Mouse (Mus musculus): Measurements from ENCODE around the gene Faah.
A peak's percentile ranks its signal among the peaks of the same experiment; 100 is the strongest.

The Faah gene

DNA sequence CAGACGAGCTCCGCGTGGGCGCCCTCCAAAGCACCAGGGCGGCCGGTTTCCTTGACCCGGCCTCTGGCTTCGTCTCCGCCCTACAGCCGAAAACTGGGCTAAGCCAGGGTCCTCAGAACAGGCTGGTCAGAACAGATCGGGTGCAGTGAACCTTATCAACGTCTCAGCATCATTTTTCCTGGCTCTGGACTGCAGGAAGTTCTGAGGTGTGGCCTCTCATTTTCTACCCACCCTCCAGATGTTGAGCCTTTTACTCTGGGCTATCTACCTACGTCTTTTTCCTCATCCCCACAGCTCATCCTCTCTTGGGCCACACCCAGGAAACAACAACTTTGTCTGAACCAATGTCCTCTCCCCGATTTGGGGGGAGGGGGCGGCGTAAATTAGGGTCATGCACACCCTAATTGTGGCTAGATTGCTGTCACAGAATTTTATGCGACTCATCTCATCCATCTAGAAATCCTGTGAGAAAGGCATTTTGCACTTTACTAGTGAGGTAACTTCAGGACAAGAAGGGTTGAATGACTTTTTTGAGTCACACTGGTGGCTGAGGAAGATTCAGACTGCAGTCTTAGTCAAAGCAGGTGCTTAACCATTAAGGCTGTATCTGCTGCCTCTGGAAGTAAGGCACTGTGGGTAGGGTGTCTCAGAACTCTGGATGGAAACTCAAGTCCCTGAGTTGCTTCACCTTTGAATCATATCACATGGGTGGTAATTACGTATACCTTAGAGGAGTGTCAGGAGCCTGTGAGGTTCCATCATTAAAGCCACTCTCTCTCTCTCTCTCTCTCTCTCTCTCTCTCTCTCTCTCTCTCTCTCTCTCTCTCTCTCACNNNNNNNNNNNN, at the start of gene Faah:
Gene Faah, minus strand, starts transcription at position 25 of the 845 bp plus-strand sequence.
- no peak for DNase-seq

DNA sequence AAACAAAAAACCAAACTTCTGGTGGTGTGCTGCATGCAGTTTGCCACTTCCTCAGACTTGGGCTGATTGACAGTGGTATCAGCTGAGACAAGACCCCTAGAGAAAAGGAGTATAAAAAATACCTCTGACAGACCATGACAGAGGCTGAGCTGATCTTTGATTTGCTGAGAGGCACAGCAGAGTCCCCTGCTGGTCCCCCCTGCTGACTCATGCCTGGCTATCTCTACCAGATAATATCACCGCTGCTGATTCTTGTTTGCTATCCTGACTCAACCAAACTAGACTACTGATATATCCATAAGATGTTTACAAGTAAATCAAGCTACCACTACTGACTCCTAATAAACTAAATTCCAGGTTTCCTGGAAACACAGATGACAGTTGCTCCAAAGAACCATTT, 46.1 kb upstream of the Faah start:
- no peak for DNase-seq

DNA sequence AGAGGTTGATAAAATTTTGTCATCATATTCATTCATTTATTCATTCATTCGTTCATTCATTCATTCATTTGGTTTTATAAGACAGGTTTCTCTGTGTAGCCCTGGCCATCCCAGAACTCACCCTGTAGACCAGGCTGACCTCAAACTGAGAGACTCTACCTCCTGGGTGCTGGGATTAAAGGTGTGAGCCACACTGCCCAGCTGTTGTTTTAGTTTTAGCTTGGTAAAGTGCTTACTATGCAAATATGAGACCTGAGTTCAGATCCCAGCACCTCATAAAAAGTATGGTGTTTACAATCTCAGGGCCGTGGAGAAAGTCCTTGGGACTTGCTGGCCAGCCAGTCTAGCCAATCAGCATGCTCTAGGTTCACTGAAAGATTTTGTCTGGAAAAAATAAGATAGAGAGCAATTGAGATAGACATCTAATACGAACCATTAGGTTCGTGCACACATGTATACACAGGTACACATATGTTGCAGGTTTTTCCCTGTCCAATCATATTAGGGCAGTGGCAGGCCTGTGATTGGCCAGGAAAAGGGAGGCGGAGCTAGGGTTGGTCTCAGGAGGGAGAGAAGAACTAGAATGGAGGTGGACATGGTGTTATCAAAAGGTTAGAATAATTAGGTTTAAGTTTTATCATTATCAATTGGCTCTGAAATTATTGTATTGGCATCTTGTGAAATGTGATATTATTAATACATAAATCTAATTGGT, 41.4 kb upstream of the Faah start:
- no peak for DNase-seq

- no peak for DNase-seq
Measured at GRCm38 (mm10) chr4:116057559-116057958, 39.8 kb upstream of the Faah start.

GRCm38 (mm10) chr4:116053399-116053961, 35.8 kb upstream of the Faah start, which contains the start of gene Nsun4:
Gene Nsun4, minus strand, starts transcription at chr4:116053876.
- DNase-seq: peak; percentile 81

DNA sequence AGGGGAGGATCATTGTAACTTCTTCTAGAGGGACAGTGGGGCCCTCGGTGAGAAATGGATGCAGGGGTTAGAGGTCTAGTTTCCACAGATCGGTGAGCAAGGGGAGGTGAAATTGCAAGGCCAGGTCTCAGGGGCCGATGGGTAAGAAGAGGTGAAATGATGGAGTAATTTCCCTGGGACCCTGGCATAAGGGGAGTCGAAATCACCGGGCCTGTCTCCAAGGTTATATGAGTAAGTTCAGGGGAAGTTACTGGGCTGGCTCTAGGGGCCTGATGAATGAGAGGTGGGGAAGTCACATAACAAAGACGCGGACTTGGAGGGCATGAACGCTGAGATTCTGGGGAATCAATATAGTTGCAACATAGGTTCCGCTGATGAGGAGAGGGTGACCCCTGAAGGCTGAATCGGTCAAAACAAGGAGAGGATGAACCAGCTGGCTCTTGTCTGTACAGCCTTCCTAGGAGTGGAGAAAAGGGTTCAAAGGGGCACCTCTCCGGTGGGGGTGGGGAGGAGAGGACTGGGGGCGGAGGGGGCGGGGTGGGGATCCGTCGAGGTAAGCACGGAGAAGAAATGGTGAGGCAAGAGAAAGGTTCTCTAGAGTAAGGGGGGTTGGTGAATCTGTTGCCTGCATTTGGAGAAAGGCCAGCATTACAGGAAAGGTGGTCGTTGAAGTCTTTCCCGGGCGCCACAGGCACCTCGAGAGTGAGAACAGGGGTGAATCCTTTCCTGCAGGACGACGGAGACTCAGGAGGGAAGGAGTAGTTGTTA, 35.0 kb upstream of the Faah start:
- peak; percentile 11 for DNase-seq

DNA sequence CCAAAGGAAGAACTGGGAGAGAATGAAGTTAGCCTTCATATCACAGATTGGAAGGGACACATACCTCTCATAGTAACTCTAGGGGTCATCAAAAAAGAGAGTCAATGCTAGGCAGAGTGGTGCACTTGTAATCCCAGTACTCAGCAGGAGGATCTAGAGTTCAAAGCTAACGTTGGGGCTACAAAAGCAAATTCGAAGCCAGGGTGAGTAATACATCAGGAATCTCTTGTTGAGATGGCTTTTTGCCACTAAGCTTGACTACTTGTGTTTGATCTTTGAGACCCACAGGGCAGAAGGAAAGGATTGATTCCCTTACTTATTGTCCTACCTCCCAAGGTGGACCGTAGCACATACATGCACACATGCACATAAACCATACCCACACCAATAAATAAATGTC, 31.5 kb upstream of the Faah start:
- no peak for DNase-seq

- no peak for DNase-seq
Measured at GRCm38 (mm10) chr4:116048130-116048920, 30.6 kb upstream of the Faah start.

DNA sequence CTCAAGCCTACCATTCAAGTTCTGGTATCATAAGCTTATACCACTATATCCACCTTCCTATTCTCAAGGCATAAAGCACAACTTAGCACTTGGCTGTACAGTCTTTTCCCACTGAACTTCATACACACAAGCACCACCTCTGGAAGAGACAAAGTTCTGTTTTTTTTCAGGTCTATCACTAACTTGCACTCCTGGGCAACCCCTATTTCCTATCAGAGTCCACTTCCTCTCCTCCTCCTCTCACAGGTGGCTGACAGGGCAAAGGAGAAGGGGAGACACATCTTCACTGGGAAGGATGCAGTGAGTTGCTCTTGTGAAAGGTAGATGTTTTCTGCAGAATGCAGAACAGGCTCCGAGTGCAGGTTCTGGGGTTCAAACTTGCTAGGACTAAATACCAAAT, 30.0 kb upstream of the Faah start:
- DNase-seq: no peak

GRCm38 (mm10) chr4:116046604-116047003, 28.9 kb upstream of the Faah start:
- no peak for DNase-seq

- DNase-seq: no peak
Measured at GRCm38 (mm10) chr4:116042186-116042585, 24.5 kb upstream of the Faah start.

DNA sequence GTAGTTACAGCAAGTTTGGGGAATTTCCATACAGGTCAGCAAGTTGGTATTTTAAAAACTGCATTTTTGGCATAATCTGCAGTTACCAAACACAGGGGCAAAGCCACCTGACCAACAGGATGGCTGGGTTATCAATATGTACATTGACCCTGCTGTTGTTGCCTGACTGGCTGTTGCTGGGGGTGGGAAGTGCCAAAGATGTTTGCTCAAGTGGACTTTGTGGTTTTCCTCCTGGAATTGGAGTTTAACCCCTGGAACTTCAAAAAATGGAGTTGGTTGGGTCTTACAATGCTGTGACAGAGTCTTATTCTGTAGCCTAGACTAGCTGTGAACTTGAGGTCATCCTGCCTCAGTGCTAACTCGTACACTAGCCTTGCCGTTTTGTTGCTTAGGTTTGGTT, 22.7 kb upstream of the Faah start:
- DNase-seq: no peak

DNA sequence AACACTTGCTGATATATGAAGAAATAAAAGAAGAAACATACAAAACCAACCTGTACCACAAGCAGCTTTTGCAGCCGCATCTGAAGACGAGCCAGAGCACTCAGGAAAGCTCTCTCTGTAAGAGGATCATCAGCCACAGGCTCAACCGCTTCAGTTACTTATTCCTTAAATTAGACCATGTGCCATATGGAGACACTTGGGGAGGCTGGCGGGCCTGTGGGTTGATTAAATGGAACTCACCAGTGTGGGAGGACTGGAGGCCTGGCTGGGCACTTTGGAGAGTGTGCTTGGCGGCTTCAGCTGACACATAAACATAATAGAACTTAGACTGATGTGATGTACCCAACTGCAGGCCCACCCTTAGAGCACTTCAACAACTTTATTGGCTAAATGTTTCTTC, 15.6 kb upstream of the Faah start:
- no peak for DNase-seq

DNA sequence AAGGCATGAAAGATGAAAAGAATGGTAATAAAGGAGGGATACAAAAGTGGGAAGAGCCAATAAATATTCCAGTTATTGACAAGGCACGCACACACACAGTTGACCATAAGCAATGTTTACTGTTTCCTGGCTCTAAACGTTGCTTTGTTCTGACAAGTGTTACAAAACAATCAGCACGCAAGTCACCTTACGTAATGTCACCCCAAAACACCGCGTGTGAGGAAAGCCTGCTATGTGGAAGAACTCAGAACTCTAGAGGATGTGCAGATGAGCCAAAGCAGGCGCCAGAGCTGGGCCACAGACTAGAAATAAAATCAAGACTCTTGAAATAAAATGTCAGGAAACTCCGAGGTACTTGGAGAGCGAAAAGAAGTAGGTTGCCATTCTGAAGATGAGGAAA, 15.2 kb upstream of the Faah start:
- DNase-seq: no peak

GRCm38 (mm10) chr4:116017300-116017901, 325 bp downstream of the Faah start:
- peak; percentile 78 for DNase-seq

GRCm38 (mm10) chr4:116016862-116017299, 845 bp downstream of the Faah start:
- DNase-seq: no peak

DNA sequence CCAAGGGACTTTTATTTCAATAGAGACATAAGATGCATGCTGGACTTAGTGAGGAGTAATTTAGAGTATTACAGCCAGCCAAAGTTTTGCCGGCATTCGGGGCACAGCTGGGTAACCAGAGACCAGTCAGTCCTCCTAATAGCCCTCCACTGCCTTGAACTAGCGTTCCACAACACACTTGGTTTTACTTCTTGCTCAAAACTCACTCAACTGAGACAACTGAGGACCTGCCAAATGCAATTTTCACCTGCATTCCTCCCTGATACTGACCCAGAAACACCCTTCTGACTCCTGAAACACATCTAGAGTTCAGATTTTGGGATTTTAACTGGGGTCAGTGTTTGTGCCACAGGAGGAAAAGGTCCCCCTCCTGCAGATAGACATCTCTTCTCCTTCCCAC, 1.3 kb downstream of the Faah start:
- no peak for DNase-seq

DNA sequence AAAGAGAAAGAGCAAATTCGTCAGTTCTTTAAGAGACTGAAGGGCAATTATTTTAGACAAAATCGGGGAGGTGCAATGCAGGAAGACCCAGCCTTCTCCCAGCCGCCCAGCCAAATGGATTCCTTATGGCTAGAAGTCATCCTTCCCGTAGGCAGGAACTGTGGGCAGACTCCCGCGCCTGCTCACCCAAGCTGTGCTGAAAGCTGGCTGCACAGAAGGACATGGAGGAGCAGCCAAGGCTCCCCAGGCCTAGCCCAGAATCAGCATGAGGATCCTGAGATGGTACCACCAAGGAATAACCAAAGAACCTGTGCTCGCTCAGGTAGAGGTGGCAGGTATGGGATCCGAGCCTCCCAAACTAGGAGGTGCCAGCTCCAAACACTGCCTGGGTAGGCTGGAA, 1.7 kb downstream of the Faah start:
- peak; percentile 38 for DNase-seq

DNA sequence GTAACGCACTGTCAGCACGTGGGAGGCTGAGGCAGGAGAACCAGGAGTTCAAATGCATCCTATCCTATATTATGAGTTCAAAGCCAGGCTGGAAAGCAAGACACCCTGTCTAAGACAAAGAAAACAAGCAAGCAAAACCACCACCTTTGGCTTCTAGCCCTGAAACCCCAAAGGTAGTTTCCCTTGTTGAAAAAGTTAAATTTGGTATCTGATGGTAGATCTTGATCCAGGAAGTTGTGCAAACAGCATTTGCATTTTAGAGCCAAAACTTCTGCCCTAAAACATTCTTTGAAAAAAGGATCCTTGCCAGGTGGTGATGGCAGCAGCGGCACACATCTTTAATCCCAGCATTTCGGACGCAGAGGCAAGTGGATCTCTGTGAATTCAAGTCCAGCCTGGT, 2.2 kb downstream of the Faah start:
- no peak for DNase-seq

GRCm38 (mm10) chr4:116010186-116010585, 7.5 kb downstream of the Faah start:
- no peak for DNase-seq

- no peak for DNase-seq
Measured at GRCm38 (mm10) chr4:116001206-116001605, 16.5 kb downstream of the Faah start.

- no peak for DNase-seq
Measured at GRCm38 (mm10) chr4:116000671-116001070, 17.1 kb downstream of the Faah start.
